Comparison of ENCODE assay signal across 8 mouse cellular contexts in genomic region chr12:32207948-32208891, GRCm38 (mm10). TPM values are rescaled to one million over a fixed set of nuclear protein-coding genes. Genes with fewer than 3 reads are reported as not detected.
DNase-seq lines count a peak whose midpoint lies in the region; ATAC-seq lines count a peak whose summit lies in the region.

TSS of gene Pik3cg (minus strand) at chr12:32208659.

- peak within 1 kb of the TSS; percentile 52; the same call in 1 of the 2 replicates for H3K9ac ChIP-seq in heart, embryonic 16.5 days (ENCODE audit: low read length)
- peak within 1 kb of the TSS; percentile 55 for H3K9ac ChIP-seq in liver, embryonic 15.5 days

- peak within 1 kb of the TSS; percentile 49 for H3K4me3 ChIP-seq in heart, embryonic 16.5 days (ENCODE audit: low read length)
- H3K4me3 ChIP-seq in liver, embryonic 15.5 days (replicated peaks) = peak within 1 kb of the TSS; percentile 62

- no peaks in the 10 kb centered on the region for H3K9me3 ChIP-seq in heart, embryonic 16.5 days (replicated peaks; ENCODE audit: control insufficient read depth, low read length)
- H3K9me3 ChIP-seq in liver, embryonic 15.5 days (replicated peaks) = no peaks in the 10 kb centered on the region

- no peaks in the 10 kb centered on the region for H3K27me3 ChIP-seq in heart, embryonic 16.5 days (ENCODE audit: control insufficient read depth, insufficient read depth, low read length)
- no peaks in the 10 kb centered on the region for H3K27me3 ChIP-seq in liver, embryonic 15.5 days

- no peak for DNase-seq in frontal cortex, postnatal 10 days (ENCODE audit: low spot score in 2 of 2)
- DNase-seq in R1 (ENCODE audit: low read depth, low spot score) = peak; percentile 8
- peak; percentile 60 to 72 for DNase-seq in spleen, postnatal 36 days (ENCODE audit: low spot score in 2 of 2)
- DNase-seq in layer of hippocampus, adult 9-10 months (ENCODE audit: low spot score) = no peak
- DNase-seq in gastrocnemius, adult 18-20 months (ENCODE audit: low spot score) = no peak

- 45% methylated on average over 22 of the region's 22 CpGs for WGBS in heart, embryonic 16.5 days
- 6% methylated on average over 22 of the region's 22 CpGs for WGBS in liver, embryonic 15.5 days (ENCODE audit: insufficient replicate concordance)

- peak within 1 kb of the TSS; percentile 74 for H3K27ac ChIP-seq in heart, embryonic 16.5 days (ENCODE audit: low read length)
- peak within 1 kb of the TSS; percentile 76 for H3K27ac ChIP-seq in liver, embryonic 15.5 days (replicated peaks)

- H3K4me1 ChIP-seq in heart, embryonic 16.5 days (ENCODE audit: control insufficient read depth, insufficient read depth, low read length) = peaks cover 4% of the 10 kb centered on the region; the same call in 1 of the 2 replicates
- peaks cover 24% of the 10 kb centered on the region for H3K4me1 ChIP-seq in liver, embryonic 15.5 days (replicated peaks)

- peak; percentile 58 for ATAC-seq in frontal cortex, adult (ENCODE audit: low TSS enrichment)
- peak; percentile 49 for ATAC-seq in heart, embryonic 16.5 days (replicated peaks; ENCODE audit: extremely low read depth, insufficient read depth, low FRiP score)
- peak; percentile 68 for ATAC-seq in liver, embryonic 15.5 days (ENCODE audit: insufficient read depth)

- no peaks in the 10 kb centered on the region for H3K36me3 ChIP-seq in heart, embryonic 16.5 days (ENCODE audit: control insufficient read depth, insufficient read depth)
- H3K36me3 ChIP-seq in liver, embryonic 15.5 days (replicated peaks) = peaks cover 11% of the 10 kb centered on the region

- H3K4me2 ChIP-seq in heart, embryonic 16.5 days (ENCODE audit: low read depth, low read length) = peak within 1 kb of the TSS; percentile 47
- H3K4me2 ChIP-seq in liver, embryonic 15.5 days = peak within 1 kb of the TSS; percentile 78

RNA-seq across cellular contexts. Expression of gene Pik3cg, which starts in this region (rescaled TPM):
- 2.1 and 2.5 TPM in 2 replicates for polyA plus RNA-seq in heart, embryonic 16.5 days (2015; fragmentation: Nextera tagmentation; extraction: Ambion mirVana)
- 3.3 and 3.4 TPM in 2 replicates for polyA plus RNA-seq in liver, embryonic 15.5 days (2015; fragmentation: Nextera tagmentation; extraction: Ambion mirVana)
- under 1 TPM; 0.37 to 0.57 TPM for total RNA-seq in gastrocnemius, adult 18-20 months (2021)

Comparison
In these comparisons a context has a peak if more than half of its experiments do, and no peak if none do; other contexts are left out.
1. DNase-seq: peak in R1 (single experiment) and spleen, postnatal 36 days (2 of 2); none in frontal cortex, postnatal 10 days (0 of 2), layer of hippocampus, adult 9-10 months (single experiment) and gastrocnemius, adult 18-20 months (single experiment).
2. Peak in every context shown above with its lines, with median percentiles within 50 percentile points of each other: ATAC-seq.